Mouse (Mus musculus) hindbrain, embryonic 16.5 days (tissue): ENCODE data around the gene Rbp4. TPM values are rescaled to one million over a fixed set of nuclear protein-coding genes. Genes with fewer than 3 reads are reported as not detected.
A peak's percentile ranks its signal among the peaks of the same experiment; 100 is the strongest.

Source experiments
- ATAC-seq: fragments of 200-750 bp; cut with Nextera tagmentation; 2 replicates; pipeline ENCODE4 v1.8.0; 2017; ENCODE audit warnings: moderate TSS enrichment, moderate library complexity
- H3K27ac ChIP-seq: fragments of 300-500 bp; sonication (generic); 2 replicates; pipeline ENCODE4 v1.5.1; 2014; ENCODE audit warnings: low read depth, mild to moderate bottlenecking, control low read depth, low read length, moderate library complexity
- H3K27me3 ChIP-seq: fragments of 300-500 bp; sonication (generic); replicated peaks from 2 replicates; pipeline ENCODE4 v1.6.1; 2014; ENCODE audit warnings: low read length; ENCODE audit not compliant: control insufficient read depth, insufficient read depth
- H3K36me3 ChIP-seq: fragments of 300-500 bp; sonication (generic); 2 replicates; pipeline ENCODE4 v1.6.1; 2014; ENCODE audit warnings: mild to moderate bottlenecking, low read length, moderate library complexity, mixed read lengths; ENCODE audit not compliant: control insufficient read depth, insufficient read depth
- H3K4me1 ChIP-seq: fragments of 300-500 bp; sonication (generic); 2 replicates; pipeline ENCODE4 v1.6.1; 2014; ENCODE audit warnings: low read depth, low read length; ENCODE audit not compliant: control insufficient read depth, insufficient read depth
- H3K4me2 ChIP-seq: fragments of 300-500 bp; sonication (generic); 2 replicates; pipeline ENCODE4 v1.6.1; 2014; ENCODE audit warnings: mild to moderate bottlenecking, low read length, control low read depth, moderate library complexity
- H3K4me3 ChIP-seq: fragments of 300-500 bp; sonication (generic); 2 replicates; pipeline ENCODE4 v1.5.1; 2014; ENCODE audit warnings: mild to moderate bottlenecking, low read length, control low read depth, moderate library complexity
- H3K9ac ChIP-seq: fragments of 300-500 bp; sonication (generic); 2 replicates; pipeline ENCODE4 v1.6.1; 2014; ENCODE audit warnings: low read depth, mild to moderate bottlenecking, control low read depth, low read length, moderate library complexity
- H3K9me3 ChIP-seq: fragments of 300-500 bp; sonication (generic); 2 replicates; pipeline ENCODE4 v1.6.1; 2014; ENCODE audit warnings: mild to moderate bottlenecking, low read length, moderate library complexity; ENCODE audit not compliant: control insufficient read depth
- WGBS: fragments of 180-500 bp; shearing (Covaris S2); extraction: QIAGEN DNeasy Blood & Tissue Kit; methylation state at CpG from one replicate; pipeline ENCODE4 v1.1.7; 2014; 5-methylcytosine and 5-hydroxymethylcytosine counted together
- polyA plus RNA-seq: library from polyadenylated mRNA; unstranded; fragments of >200 nt; fragmentation: Nextera tagmentation; extraction: Ambion mirVana; gene quantifications from 2 replicates; pipeline ENCODE4 v1.2.1, GENCODE M21; 2015

Rbp4 gene
- polyA plus RNA-seq, 1 experiment from 2014 or later: 8.4 TPM

GRCm38 (mm10) chr19:38096858-38097758 is 28.0 kb downstream of the Rbp4 start, which contains the start of gene Ffar4:
Ffar4 (plus strand) TSS chr19:38097071.
- H3K27ac ChIP-seq: no peak within 1 kb of the TSS
- peak within 1 kb of the TSS; percentile 68 for H3K4me2 ChIP-seq
- peak within 1 kb of the TSS; percentile 41 for H3K4me3 ChIP-seq
- no peaks in the 10 kb centered on the region for H3K36me3 ChIP-seq
- peak within 1 kb of the TSS; percentile 54 for H3K9ac ChIP-seq
- peaks cover 4% of the 10 kb centered on the region; the same call in 1 of the 2 replicates for H3K4me1 ChIP-seq
- 1% methylated on average over 68 of the region's 77 CpGs for WGBS
- no peaks in the 10 kb centered on the region for H3K9me3 ChIP-seq
- peaks cover 35% of the 10 kb centered on the region for H3K27me3 ChIP-seq
- ATAC-seq: peak; percentile 58

DNA sequence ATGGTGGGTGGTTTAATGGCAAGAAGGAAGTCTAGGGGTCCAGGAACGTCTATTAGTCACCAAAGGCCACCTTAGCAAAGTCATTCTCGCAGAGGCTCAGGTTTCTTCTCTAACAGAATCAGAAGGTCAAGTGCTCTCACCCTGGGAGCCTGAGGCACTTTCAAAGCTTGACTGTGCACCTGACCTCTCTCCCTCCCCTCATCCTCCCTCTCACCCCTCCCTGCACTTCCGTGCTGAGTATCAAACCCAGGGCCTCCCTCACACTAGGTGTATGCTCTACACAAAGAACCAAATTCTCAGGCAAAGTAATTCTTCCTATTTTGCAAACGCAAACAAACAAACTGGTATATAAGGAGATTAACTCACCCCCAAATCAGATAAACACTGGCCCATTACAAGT is 28.9 kb downstream of the Rbp4 start:
- ATAC-seq: no peak
- no peak overlapping the region for H3K9ac ChIP-seq
- peaks cover 35% of the 10 kb centered on the region for H3K27me3 ChIP-seq
- WGBS: 11% methylated on average over 4 of the region's 4 CpGs
- no peak overlapping the region for H3K4me2 ChIP-seq
- H3K9me3 ChIP-seq: no peaks in the 10 kb centered on the region
- no peak overlapping the region for H3K4me3 ChIP-seq
- no peaks in the 10 kb centered on the region for H3K36me3 ChIP-seq
- no peak overlapping the region for H3K27ac ChIP-seq
- peaks cover 4% of the 10 kb centered on the region; the same call in 1 of the 2 replicates for H3K4me1 ChIP-seq

GRCm38 (mm10) chr19:38091512-38091985 is 33.5 kb downstream of the Rbp4 start:
- Histone ChIP-seq H3K9me3 (no peaks in the 10 kb centered on the region), H3K27ac (no peak overlapping the region), H3K27me3 (peaks cover 9% of the 10 kb centered on the region), H3K36me3 (no peaks in the 10 kb centered on the region), H3K9ac (no peak overlapping the region), H3K4me1 (no peaks in the 10 kb centered on the region), H3K4me3 (no peak overlapping the region), H3K4me2 (no peak overlapping the region)
- no peak for ATAC-seq
- WGBS: 50% methylated on average over 4 of the region's 4 CpGs

- WGBS: 86% methylated on average over 8 of the region's 8 CpGs
- no peak overlapping the region for H3K27ac ChIP-seq
Observed at GRCm38 (mm10) chr19:38089358-38089757, 35.7 kb downstream of the Rbp4 start.

DNA sequence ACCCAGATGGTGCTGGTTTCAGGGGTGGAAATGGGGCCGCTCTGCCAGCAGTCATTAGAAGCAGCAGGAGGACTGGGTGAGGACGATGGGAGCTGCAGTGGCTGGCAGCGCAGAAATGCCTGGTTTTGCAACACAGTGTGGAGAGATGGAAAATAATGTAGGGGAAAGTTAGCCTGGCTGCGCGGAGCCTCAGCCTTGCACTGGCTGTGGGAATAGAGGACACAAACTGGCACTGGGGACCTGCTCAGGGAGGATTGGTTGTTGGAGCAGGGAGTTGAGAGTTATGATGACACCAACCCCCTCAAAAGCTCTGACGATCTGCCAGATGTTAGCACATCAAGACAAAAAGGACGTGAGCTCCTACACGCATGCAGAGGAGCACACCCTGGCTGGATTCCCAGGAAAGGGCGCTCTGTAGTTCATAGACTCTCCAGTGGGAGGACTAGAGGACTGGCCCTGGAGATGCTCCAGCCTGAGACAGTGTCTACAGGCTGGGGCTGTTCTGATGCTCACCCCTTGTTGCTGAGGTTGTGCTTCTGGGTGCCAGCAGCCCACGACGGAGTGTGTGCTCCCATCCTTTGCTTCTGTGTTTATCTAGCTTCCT is 38.0 kb downstream of the Rbp4 start:
- peak overlapping the region; percentile 14; the same call in 1 of the 2 replicates for H3K9ac ChIP-seq
- H3K27me3 ChIP-seq: no peaks in the 10 kb centered on the region
- ATAC-seq: peak; percentile 86
- H3K9me3 ChIP-seq: no peaks in the 10 kb centered on the region
- WGBS: 52% methylated on average over 11 of the region's 11 CpGs
- no peak overlapping the region for H3K27ac ChIP-seq
- no peaks in the 10 kb centered on the region for H3K4me1 ChIP-seq
- H3K36me3 ChIP-seq: no peaks in the 10 kb centered on the region
- H3K4me2 ChIP-seq: no peak overlapping the region
- H3K4me3 ChIP-seq: no peak overlapping the region

More at GRCm38 (mm10) chr19:38089358-38089757, 35.7 kb downstream of the Rbp4 start:
- no peak overlapping the region for H3K4me2 ChIP-seq
- no peaks in the 10 kb centered on the region for H3K4me1 ChIP-seq
- no peaks in the 10 kb centered on the region; the same call in 1 of the 2 replicates for H3K27me3 ChIP-seq
- no peak for ATAC-seq
- no peaks in the 10 kb centered on the region for H3K9me3 ChIP-seq
- no peak overlapping the region for H3K9ac ChIP-seq
- H3K4me3 ChIP-seq: no peak overlapping the region
- no peaks in the 10 kb centered on the region for H3K36me3 ChIP-seq

DNA sequence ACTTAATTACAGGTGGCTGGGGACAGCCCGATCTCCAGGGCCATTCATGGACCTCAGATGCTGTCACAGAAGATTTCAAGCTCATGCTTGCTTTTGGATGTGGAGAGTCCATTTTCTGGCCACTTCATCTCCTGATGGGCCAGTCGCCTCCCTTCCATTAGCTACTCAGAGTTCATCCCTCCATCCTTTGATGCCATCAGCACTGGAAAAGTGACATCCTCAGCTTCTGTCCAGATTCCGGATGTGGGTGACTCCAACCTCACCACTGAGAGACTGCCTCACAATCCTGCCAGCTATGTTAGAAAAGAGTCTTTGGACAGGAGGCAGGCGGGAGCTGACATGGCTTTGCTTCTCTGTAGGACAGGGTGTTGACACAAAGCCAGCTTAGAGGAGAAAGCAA is 39.2 kb downstream of the Rbp4 start:
- ATAC-seq: no peak
- WGBS: 91% methylated on average over 4 of the region's 4 CpGs

DNA sequence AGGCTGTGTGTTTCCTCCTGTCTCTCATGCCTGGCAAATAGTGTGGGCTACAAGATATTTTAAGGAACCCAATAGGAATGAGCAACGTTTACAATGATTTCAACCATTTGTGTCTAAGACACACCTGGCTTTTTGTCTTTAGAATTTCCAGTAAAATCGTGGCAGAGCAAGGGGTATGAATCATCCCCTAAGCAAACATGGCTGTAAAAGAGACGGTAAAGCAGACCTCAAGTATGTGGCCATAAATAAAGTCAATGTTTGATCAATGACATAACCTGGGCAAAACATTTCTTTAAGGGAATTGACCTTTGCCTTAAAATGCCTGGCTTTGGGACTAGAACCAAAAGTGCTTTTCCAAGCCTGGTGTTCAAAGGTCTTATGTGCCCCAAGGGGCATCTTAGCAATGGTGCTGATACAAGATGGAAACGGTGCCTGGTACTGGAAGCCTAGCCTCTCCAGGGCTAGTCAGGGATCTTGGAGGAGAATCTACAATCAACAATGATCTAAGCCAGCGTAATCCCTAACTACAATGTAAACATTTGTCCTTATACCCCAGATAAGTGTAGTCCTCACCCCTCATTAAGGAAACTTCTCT is 42.1 kb downstream of the Rbp4 start:
- no peak for ATAC-seq
- H3K4me2 ChIP-seq: no peak overlapping the region
- H3K4me3 ChIP-seq: no peak overlapping the region
- no peaks in the 10 kb centered on the region for H3K4me1 ChIP-seq
- no peaks in the 10 kb centered on the region for H3K27me3 ChIP-seq
- no peak overlapping the region for H3K27ac ChIP-seq
- no peaks in the 10 kb centered on the region for H3K9me3 ChIP-seq
- no peak overlapping the region for H3K9ac ChIP-seq
- 83% methylated on average over 5 of the region's 5 CpGs for WGBS
- H3K36me3 ChIP-seq: no peaks in the 10 kb centered on the region

More for the DNA sequence above, 39.2 kb downstream of the Rbp4 start:
- Histone ChIP-seq H3K27ac (no peak overlapping the region), H3K4me2 (no peak overlapping the region), H3K9ac (no peak overlapping the region), H3K27me3 (no peaks in the 10 kb centered on the region), H3K4me1 (no peaks in the 10 kb centered on the region), H3K4me3 (no peak overlapping the region), H3K36me3 (no peaks in the 10 kb centered on the region), H3K9me3 (no peaks in the 10 kb centered on the region)

- no peak overlapping the region for H3K4me2 ChIP-seq
- 69% methylated on average over 3 of the region's 3 CpGs for WGBS
- ATAC-seq: no peak
- H3K27ac ChIP-seq: no peak overlapping the region
- H3K9ac ChIP-seq: no peak overlapping the region
- H3K9me3 ChIP-seq: no peaks in the 10 kb centered on the region
- H3K4me3 ChIP-seq: no peak overlapping the region
- H3K4me1 ChIP-seq: no peaks in the 10 kb centered on the region
- H3K27me3 ChIP-seq: no peaks in the 10 kb centered on the region
- H3K36me3 ChIP-seq: no peaks in the 10 kb centered on the region
Observed at GRCm38 (mm10) chr19:38081361-38081760, 43.7 kb downstream of the Rbp4 start.
